Mouse (Mus musculus): Measurements from ENCODE around the gene Nxnl2. TPM values are rescaled to one million over a fixed set of nuclear protein-coding genes. Genes with fewer than 3 reads are reported as not detected.

Gene Nxnl2
- polyA plus RNA-seq, 1 experiment from 2014 or later: 0.77 TPM

DNA sequence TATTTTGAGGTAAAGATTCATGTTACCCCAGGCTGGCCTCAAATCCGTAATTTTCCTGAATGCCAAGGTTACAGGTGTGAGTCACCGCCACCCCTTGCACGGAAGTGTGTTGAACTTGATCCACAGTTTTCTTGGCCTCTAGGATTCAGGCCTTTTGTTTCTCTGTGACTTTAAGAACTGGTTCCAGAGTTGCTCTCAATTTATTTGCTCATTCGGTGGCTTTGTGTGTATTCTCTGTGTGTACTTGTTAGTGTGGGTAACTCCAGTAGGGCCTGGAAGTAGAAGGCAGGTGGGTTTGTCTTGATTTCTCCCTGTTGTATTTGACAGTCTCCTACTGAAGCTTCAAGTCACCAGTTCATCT lies 17.2 kb upstream of the Nxnl2 start:
- no peak overlapping the region for H3K4me3 ChIP-seq
- no peaks in the 10 kb centered on the region for H3K4me1 ChIP-seq
- ATAC-seq (ENCODE audit: low FRiP score, low read depth): no peak
- 95% methylated on average over 4 of the region's 4 CpGs for WGBS
- H3K9ac ChIP-seq (replicated peaks): no peak overlapping the region
- H3K27me3 ChIP-seq: no peaks in the 10 kb centered on the region
- peaks cover 61% of the 10 kb centered on the region for H3K36me3 ChIP-seq
- H3K4me2 ChIP-seq (replicated peaks): no peak overlapping the region
- no peak overlapping the region for H3K27ac ChIP-seq (replicated peaks)
- H3K9me3 ChIP-seq: no peaks in the 10 kb centered on the region

DNA sequence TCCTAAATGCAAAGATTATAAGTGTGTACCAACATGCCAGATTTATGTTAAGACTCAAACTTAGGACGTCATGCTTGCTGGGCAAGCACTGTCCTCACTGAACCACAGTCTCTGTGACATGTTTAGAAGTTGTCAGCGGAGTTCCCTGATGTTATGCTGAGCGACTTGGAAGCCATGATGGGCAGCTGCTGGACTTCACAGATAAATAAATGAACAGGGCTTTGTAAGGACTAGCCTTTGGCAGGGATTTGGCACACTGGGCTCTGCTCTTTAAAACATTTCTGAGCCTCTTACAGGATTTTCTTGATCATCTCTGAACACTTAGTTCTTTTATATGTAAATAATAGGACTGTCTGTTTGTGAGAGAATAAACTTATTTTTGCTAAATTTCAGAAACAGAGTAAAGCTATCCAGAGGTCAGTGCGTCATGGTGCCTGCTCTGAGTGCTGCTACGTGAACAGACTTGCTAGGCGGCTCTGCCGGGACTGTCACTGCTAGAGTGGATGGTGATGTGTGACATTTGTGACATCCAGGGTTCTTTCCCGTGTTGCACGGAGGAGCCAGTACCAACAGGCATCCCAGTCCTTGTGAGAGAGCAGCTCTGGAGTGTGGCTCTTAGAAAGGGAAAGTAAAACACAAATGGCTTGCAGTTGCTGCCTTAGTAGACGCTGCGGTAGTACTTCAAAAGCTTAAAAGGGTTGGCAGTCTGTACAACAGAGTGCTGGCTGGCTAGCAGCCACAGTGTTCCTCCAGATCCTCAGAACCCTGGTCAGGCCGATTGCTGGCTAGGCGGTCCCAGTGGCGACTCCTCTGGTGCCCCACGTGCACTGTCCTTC lies 15.4 kb upstream of the Nxnl2 start:
- Histone ChIP-seq H3K4me3 (no peak overlapping the region), H3K9me3 (no peaks in the 10 kb centered on the region), H3K4me2 (replicated peaks) (no peak overlapping the region), H3K27ac (replicated peaks) (no peak overlapping the region), H3K9ac (replicated peaks) (no peak overlapping the region), H3K27me3 (no peaks in the 10 kb centered on the region), H3K4me1 (no peaks in the 10 kb centered on the region), H3K36me3 (peaks cover 46% of the 10 kb centered on the region)
- ATAC-seq (ENCODE audit: low FRiP score, low read depth): no peak
- 95% methylated on average over 15 of the region's 15 CpGs for WGBS

DNA sequence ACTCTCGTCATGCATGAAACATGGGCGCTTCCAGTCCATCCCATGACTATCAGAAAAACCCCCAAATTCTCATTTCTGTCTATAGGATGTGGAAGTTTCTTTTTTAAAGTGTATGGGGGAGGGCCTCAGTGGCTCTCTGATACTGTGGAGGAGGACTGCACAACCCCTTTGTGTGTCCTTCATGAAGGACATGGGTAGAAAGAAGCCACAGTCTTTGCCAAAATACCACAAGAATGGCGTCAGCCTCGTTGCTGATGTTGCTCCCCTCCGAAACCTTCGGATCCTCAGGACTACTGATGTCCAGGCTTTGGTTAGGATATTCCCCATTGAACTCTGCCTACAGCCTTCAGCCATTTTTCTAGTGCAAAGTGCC lies 14.8 kb upstream of the Nxnl2 start:
- peaks cover 42% of the 10 kb centered on the region for H3K36me3 ChIP-seq
- no peaks in the 10 kb centered on the region for H3K9me3 ChIP-seq
- WGBS: 98% methylated on average over 6 of the region's 6 CpGs

DNA sequence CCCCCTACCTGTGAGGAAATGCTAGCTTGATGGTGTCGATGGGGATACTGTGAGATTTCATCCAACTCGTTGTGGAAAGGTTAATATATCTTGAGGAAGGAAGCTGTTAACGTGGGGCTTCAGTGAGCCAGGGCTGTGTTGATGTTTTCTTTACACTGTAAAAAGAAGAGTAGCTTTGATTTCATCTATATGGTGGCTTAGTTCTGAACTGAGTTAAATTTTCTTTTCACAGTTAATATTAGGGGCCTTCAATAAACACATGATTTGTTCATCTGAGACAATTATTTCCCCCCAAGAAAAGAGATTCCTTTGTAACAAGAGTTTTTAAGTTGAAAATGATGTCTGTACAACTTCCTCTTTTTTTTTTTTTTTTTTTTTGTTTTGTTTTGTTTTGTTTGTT lies 13.5 kb upstream of the Nxnl2 start:
- no peaks in the 10 kb centered on the region for H3K9me3 ChIP-seq
- ATAC-seq (ENCODE audit: low FRiP score, low read depth): no peak
- 87% methylated on average over 3 of the region's 3 CpGs for WGBS
- no peak overlapping the region for H3K27ac ChIP-seq (replicated peaks)
- H3K4me3 ChIP-seq: no peak overlapping the region
- no peaks in the 10 kb centered on the region for H3K4me1 ChIP-seq
- H3K4me2 ChIP-seq (replicated peaks): no peak overlapping the region
- no peak overlapping the region for H3K9ac ChIP-seq (replicated peaks)
- H3K36me3 ChIP-seq: peaks cover 42% of the 10 kb centered on the region
- no peaks in the 10 kb centered on the region for H3K27me3 ChIP-seq

More for the DNA sequence above, 14.8 kb upstream of the Nxnl2 start:
- Histone ChIP-seq H3K27me3 (no peaks in the 10 kb centered on the region), H3K4me3 (no peak overlapping the region), H3K4me2 (replicated peaks) (no peak overlapping the region), H3K27ac (replicated peaks) (no peak overlapping the region), H3K4me1 (no peaks in the 10 kb centered on the region), H3K9ac (replicated peaks) (no peak overlapping the region)
- no peak for ATAC-seq (ENCODE audit: low FRiP score, low read depth)

DNA sequence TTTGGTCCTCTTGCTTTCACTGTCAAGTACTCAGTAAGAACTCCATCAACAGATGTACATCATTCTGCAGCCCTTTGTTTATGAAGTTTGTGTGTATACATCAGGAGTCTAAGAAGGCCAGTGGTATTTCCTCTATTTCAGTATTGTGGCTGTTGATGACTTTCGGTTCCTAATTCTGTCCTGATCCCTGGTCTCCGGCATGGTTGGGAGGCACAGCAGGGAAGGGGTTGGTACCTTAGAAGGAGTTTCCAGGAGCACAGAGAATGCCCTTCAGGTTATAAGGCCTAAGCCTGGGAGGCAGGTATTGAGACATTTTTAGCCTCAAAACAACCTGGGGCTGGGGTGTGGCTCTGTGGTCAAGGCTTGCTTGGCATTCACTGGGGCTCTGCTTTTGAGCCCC lies 9.2 kb upstream of the Nxnl2 start:
- no peak for ATAC-seq (ENCODE audit: low FRiP score, low read depth)
- 0 out of 2 replicates have a peak, but pooled peaks cover under 1% of the 10 kb centered on the region for H3K27me3 ChIP-seq
- no peaks in the 10 kb centered on the region for H3K4me1 ChIP-seq
- no peak overlapping the region for H3K4me2 ChIP-seq (replicated peaks)
- no peaks in the 10 kb centered on the region for H3K9me3 ChIP-seq
- no peak overlapping the region for H3K9ac ChIP-seq (replicated peaks)
- H3K27ac ChIP-seq (replicated peaks): no peak overlapping the region
- 92% methylated on average over 2 of the region's 2 CpGs for WGBS
- H3K36me3 ChIP-seq: peaks cover 9% of the 10 kb centered on the region
- H3K4me3 ChIP-seq: no peak overlapping the region

DNA sequence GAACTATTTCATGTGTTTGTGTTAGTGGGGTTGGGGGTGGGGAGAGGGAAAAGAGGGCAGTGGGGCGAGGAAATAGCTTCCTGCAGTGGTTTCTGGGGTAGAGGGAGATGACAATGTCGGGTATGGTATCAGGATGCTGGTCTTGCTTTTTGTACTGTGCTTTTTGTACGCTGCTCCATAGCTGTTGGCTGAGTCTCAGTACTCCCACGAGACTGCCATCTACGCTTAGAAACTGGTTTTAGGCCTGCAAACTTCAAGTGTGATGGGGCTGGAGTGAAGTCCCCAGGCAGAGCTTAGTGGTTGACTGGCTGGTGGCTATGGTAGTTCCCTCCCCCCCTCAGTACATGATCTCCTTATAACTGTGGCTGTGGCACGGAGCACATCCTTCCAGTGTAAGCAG lies 8.6 kb upstream of the Nxnl2 start:
- peaks cover 9% of the 10 kb centered on the region for H3K36me3 ChIP-seq
- H3K4me2 ChIP-seq (replicated peaks): no peak overlapping the region
- no peaks in the 10 kb centered on the region for H3K4me1 ChIP-seq
- H3K4me3 ChIP-seq: no peak overlapping the region
- H3K27ac ChIP-seq (replicated peaks): no peak overlapping the region
- WGBS: 88% methylated on average over 6 of the region's 6 CpGs
- no peaks in the 10 kb centered on the region for H3K9me3 ChIP-seq
- peaks cover 7% of the 10 kb centered on the region; the same call in 1 of the 2 replicates for H3K27me3 ChIP-seq
- no peak for ATAC-seq (ENCODE audit: low FRiP score, low read depth)
- no peak overlapping the region for H3K9ac ChIP-seq (replicated peaks)

DNA sequence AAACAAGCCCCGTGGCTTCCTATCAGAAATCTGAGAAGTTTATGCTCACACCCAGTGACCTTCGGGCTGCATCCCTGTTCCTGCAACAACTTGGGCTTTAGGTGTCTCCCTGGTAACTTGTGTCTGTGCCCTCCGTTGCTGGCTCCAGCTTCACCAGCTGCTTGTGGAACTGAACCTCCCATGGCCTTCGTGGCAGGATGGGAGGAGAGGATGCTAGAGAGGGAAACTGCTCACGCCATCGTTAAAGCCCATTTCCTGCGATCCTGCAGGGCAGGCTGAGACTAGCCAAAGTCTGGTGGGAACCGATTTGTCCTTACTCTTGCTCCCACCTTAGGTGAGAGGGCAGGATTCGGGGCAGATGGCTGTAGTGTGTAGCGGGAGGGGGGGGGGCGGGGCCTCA lies 4.1 kb upstream of the Nxnl2 start:
- no peaks in the 10 kb centered on the region for H3K9me3 ChIP-seq
- no peak overlapping the region for H3K9ac ChIP-seq (replicated peaks)
- no peak overlapping the region for H3K4me3 ChIP-seq
- ATAC-seq (ENCODE audit: low FRiP score, low read depth): no peak
- peaks cover 15% of the 10 kb centered on the region for H3K4me1 ChIP-seq
- no peak overlapping the region for H3K4me2 ChIP-seq (replicated peaks)
- 76% methylated on average over 11 of the region's 11 CpGs for WGBS
- H3K36me3 ChIP-seq: no peaks in the 10 kb centered on the region; the same call in 1 of the 2 replicates
- peaks cover 35% of the 10 kb centered on the region for H3K27me3 ChIP-seq
- no peak overlapping the region for H3K27ac ChIP-seq (replicated peaks)

DNA sequence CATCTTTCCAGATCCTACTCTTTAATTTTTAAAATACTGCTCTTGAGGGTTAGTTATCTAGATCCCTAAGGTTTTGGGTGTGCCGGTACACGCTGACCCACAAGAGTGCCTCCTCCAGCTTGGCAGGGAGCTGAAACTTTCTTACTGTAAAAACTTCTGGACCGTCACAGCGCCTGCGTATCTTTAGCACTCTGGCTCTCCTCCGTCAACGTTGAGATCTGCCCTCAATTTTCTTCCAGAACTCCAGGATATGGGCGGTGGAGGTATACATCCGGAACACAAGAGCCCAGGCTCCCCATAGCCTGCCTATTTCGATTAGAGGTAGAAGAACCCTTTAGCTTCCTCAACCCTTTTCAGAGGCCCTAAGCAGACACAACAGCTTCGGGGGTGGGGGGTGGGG lies 607 bp upstream of the Nxnl2 start:
- Histone ChIP-seq H3K4me1 (peaks cover 17% of the 10 kb centered on the region), H3K9ac (replicated peaks) (peak overlapping the region; percentile 44; the same call in 1 of the 2 replicates), H3K9me3 (no peaks in the 10 kb centered on the region), H3K36me3 (no peaks in the 10 kb centered on the region), H3K27ac (replicated peaks) (no peak overlapping the region), H3K27me3 (peaks cover 51% of the 10 kb centered on the region), H3K4me3 (peak overlapping the region; percentile 49), H3K4me2 (replicated peaks) (peak overlapping the region; percentile 95)
- WGBS: 39% methylated on average over 11 of the region's 11 CpGs
- ATAC-seq (ENCODE audit: low FRiP score, low read depth): no peak

DNA sequence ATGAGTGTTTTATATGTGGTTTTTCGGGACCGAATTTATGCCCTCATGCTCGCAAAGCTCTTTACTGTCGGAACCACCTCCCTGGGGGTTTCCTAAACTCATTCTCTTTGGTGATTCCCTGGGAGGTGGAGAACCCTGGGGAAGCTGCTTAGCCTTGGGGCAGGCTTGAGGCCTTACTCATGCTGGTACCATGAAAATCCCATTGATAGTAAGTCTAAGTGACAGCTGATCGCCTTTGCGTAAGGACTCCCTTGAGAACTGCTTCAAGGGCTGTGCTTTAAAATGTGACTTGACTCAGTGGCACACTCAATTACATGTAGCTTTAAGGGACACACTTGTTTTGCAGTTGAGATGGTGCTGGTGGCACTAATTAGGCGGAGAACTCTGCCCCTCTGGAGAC lies 1.8 kb downstream of the Nxnl2 start:
- Histone ChIP-seq H3K9me3 (no peaks in the 10 kb centered on the region), H3K4me1 (peaks cover 17% of the 10 kb centered on the region), H3K4me2 (replicated peaks) (no peak overlapping the region), H3K27ac (replicated peaks) (no peak overlapping the region), H3K27me3 (peaks cover 41% of the 10 kb centered on the region), H3K9ac (replicated peaks) (no peak overlapping the region), H3K36me3 (no peaks in the 10 kb centered on the region), H3K4me3 (no peak overlapping the region)
- no peak for ATAC-seq (ENCODE audit: low FRiP score, low read depth)
- 65% methylated on average over 7 of the region's 7 CpGs for WGBS

DNA sequence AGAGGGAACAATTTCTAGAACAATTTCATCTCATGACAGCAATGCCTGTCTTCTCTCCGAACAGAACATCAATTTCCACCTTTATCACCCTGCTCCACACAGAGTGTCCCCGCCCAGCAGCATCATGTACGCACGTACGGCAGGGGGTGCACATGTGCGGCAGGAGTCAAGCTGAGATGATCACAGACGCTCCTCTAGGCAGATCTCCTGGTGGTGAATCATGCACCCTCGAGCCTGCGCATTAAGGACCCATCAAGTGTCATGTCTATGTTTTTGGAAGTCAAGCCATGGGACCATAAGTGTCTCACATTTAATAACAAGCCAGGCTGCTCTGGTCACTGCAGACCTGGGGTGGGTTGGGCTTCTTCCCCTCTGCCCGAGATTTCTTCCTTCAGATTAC lies 8.1 kb downstream of the Nxnl2 start:
- H3K36me3 ChIP-seq: no peaks in the 10 kb centered on the region
- H3K9ac ChIP-seq (replicated peaks): no peak overlapping the region
- H3K4me2 ChIP-seq (replicated peaks): no peak overlapping the region
- no peak overlapping the region for H3K27ac ChIP-seq (replicated peaks)
- ATAC-seq (ENCODE audit: low FRiP score, low read depth): no peak
- H3K27me3 ChIP-seq: peaks cover 5% of the 10 kb centered on the region; the same call in 1 of the 2 replicates
- WGBS: 85% methylated on average over 10 of the region's 10 CpGs
- no peaks in the 10 kb centered on the region for H3K9me3 ChIP-seq
- no peaks in the 10 kb centered on the region for H3K4me1 ChIP-seq
- no peak overlapping the region for H3K4me3 ChIP-seq

DNA sequence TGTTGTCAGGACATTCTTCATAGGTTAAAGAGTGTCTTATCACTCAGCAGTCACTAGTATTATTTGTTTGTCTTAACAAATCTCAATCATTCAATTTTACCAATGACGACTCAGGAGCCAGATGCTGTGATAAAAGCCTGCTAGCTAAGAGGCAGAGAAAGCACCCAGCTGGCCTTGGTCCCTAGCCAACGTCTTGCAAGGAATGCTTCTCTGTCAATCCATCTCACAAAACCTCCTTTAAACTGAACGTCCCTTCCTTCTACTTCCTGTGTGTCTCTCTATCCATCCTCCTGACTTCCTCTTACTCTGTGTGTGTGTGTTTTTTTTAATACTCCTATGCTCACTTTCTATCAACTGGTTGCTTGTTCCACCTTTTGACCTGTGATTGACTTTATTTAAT lies 8.5 kb downstream of the Nxnl2 start:
- no peaks in the 10 kb centered on the region for H3K36me3 ChIP-seq
- H3K27me3 ChIP-seq: peaks cover 5% of the 10 kb centered on the region; the same call in 1 of the 2 replicates
- H3K9ac ChIP-seq (replicated peaks): no peak overlapping the region
- no peak overlapping the region for H3K4me3 ChIP-seq
- 57% methylated on average over 3 of the region's 3 CpGs for WGBS
- H3K4me1 ChIP-seq: no peaks in the 10 kb centered on the region
- no peak for ATAC-seq (ENCODE audit: low FRiP score, low read depth)
- H3K27ac ChIP-seq (replicated peaks): no peak overlapping the region
- no peak overlapping the region for H3K4me2 ChIP-seq (replicated peaks)
- H3K9me3 ChIP-seq: no peaks in the 10 kb centered on the region

DNA sequence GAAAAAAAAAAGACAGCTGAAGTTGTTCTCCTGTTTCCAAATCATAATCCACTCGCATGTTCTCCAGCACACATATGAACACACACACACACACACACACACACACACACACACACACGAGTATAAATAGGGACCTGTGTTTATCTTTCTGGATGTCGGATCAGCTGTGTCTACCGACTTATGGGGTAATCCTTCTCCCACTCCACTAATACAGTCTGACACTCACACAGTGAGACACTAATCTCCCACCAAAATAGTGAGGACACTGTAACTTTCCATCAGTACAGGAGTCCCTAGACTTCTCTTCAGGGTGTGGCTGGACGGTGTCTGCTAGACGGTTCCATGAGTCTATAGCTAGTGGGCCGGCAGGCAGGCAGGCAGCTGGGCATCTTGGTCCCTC lies 11.4 kb downstream of the Nxnl2 start:
- Histone ChIP-seq H3K4me2 (replicated peaks) (no peak overlapping the region), H3K4me1 (no peaks in the 10 kb centered on the region), H3K9ac (replicated peaks) (no peak overlapping the region), H3K27ac (replicated peaks) (no peak overlapping the region), H3K9me3 (no peaks in the 10 kb centered on the region), H3K36me3 (no peaks in the 10 kb centered on the region), H3K4me3 (no peak overlapping the region), H3K27me3 (no peaks in the 10 kb centered on the region)
- no peak for ATAC-seq (ENCODE audit: low FRiP score, low read depth)
- WGBS: 84% methylated on average over 7 of the region's 7 CpGs

DNA sequence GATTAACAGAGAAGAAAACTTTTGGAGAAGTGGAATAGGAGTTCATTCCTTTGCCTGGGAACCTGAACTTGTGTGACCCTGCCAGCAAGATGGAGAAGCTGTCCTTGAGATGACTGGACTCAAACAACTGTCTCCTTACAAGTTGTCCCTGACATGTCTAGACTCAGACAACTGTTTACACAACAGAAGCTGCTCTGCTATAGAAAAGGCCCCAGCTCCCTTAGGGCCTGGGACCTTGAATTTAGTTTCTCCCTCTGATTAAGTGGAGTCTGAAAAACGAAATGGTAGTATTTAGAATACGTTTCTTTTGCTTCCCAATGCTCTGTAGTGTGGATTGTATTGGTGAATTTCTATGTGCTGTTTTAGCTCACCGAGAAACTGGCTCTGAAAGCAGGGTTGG lies 14.1 kb downstream of the Nxnl2 start:
- 87% methylated on average over 3 of the region's 3 CpGs for WGBS
- Histone ChIP-seq H3K4me3 (no peak overlapping the region), H3K4me2 (replicated peaks) (no peak overlapping the region), H3K36me3 (no peaks in the 10 kb centered on the region), H3K27me3 (no peaks in the 10 kb centered on the region), H3K9ac (replicated peaks) (no peak overlapping the region), H3K4me1 (no peaks in the 10 kb centered on the region), H3K9me3 (no peaks in the 10 kb centered on the region), H3K27ac (replicated peaks) (no peak overlapping the region)
- no peak for ATAC-seq (ENCODE audit: low FRiP score, low read depth)
